Mouse (Mus musculus): ENCODE measurements around the gene Krba1. TPM values are rescaled to one million over a fixed set of nuclear protein-coding genes. Genes with fewer than 3 reads are reported as not detected.
A peak's percentile ranks its signal among the peaks of the same experiment; 100 is the strongest.

Gene Krba1
- polyA plus RNA-seq, 1 experiment from 2014 or later, result 33.3 TPM

GRCm38 (mm10) chr6:48444310-48445180 is 49.2 kb downstream of the Krba1 start:
- H3K4me1 ChIP-seq, result peaks cover 18% of the 10 kb centered on the region
- H3K4me3 ChIP-seq, result peak overlapping the region; percentile 89
- H3K4me2 ChIP-seq, result peak overlapping the region; percentile 89
- 2% methylated on average over 32 of the region's 34 CpGs for WGBS
- peak overlapping the region; percentile 91 for H3K9ac ChIP-seq
- H3K27me3 ChIP-seq (replicated peaks), result peaks cover 4% of the 10 kb centered on the region; the same call in 1 of the 2 replicates
- H3K36me3 ChIP-seq (replicated peaks), result no peaks in the 10 kb centered on the region
- H3K27ac ChIP-seq, result peak overlapping the region; percentile 88
- H3K9me3 ChIP-seq, result no peaks in the 10 kb centered on the region
- peak; percentile 69 for ATAC-seq (replicated peaks)

DNA sequence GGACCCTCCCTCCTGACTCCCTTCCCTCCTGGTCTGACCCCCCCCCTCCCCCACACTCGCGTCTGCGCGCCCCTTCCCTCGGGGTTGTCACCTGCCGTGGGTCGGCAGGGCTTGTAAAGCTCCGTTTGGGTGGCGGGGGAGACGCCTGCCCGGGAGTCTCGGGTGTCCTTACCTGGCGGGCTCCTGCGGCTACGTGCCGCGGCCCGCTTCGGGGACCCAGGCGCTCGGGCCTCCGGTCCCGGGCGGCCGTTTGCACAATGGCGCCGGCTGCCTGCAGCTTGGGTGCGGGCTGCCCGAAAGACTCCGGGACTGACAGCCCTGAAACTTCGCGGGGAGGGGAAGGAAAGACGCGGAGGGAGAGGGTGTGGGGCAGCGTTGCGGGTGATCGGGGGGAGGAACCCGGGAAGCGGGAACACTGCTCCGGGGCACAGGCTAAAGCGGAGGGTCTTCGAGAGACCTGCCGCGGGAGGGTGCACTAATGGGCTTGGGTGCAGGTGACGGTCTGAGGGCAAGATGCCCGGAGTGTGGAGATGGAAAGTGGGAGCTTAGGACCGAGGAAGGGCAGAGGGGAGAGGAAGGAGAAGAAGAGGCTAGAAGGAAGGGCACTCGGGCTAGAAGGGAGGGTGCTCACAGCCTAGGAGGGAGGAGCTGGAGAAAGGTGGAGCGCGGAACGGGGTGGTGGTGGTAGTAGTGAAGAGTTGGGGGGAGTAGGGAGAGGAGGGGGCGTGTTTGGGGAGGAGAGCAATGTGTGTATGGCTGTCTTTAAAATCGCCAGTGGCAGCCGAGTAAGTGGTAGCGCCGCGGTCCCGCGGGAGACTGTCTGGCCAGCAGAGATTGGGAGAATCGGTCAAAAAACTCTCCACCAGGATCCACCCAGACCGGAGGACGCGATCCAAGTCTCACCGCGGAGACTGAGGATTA is 50.1 kb downstream of the Krba1 start, which contains the start of gene Zfp467:
Gene Zfp467, minus strand, starts transcription at position 645 of the 921 bp plus-strand sequence.
- peak; percentile 46 for ATAC-seq (replicated peaks)
- Histone ChIP-seq H3K27ac (peak within 1 kb of the TSS; percentile 88), H3K4me3 (peak within 1 kb of the TSS; percentile 89), H3K36me3 (replicated peaks) (no peaks in the 10 kb centered on the region), H3K27me3 (replicated peaks) (no peaks in the 10 kb centered on the region), H3K4me1 (peaks cover 18% of the 10 kb centered on the region), H3K9ac (peak within 1 kb of the TSS; percentile 91), H3K9me3 (no peaks in the 10 kb centered on the region), H3K4me2 (peak within 1 kb of the TSS; percentile 89)
- under 1% methylated on average over 65 of the region's 65 CpGs for WGBS

GRCm38 (mm10) chr6:48446256-48446655 is 50.9 kb downstream of the Krba1 start:
- peak overlapping the region; percentile 89 for H3K4me2 ChIP-seq
- no peaks in the 10 kb centered on the region for H3K9me3 ChIP-seq
- ATAC-seq (replicated peaks), result no peak
- H3K36me3 ChIP-seq (replicated peaks), result no peaks in the 10 kb centered on the region
- peak overlapping the region; percentile 89 for H3K4me3 ChIP-seq
- peak overlapping the region; percentile 91; the same call in 1 of the 2 replicates for H3K9ac ChIP-seq
- peaks cover 18% of the 10 kb centered on the region for H3K4me1 ChIP-seq
- 34% methylated on average over 3 of the region's 3 CpGs for WGBS
- peak overlapping the region; percentile 88 for H3K27ac ChIP-seq
- H3K27me3 ChIP-seq (replicated peaks), result no peaks in the 10 kb centered on the region

GRCm38 (mm10) chr6:48446896-48447295 is 51.5 kb downstream of the Krba1 start:
- H3K9ac ChIP-seq, result no peak overlapping the region
- H3K4me1 ChIP-seq, result peaks cover 18% of the 10 kb centered on the region

DNA sequence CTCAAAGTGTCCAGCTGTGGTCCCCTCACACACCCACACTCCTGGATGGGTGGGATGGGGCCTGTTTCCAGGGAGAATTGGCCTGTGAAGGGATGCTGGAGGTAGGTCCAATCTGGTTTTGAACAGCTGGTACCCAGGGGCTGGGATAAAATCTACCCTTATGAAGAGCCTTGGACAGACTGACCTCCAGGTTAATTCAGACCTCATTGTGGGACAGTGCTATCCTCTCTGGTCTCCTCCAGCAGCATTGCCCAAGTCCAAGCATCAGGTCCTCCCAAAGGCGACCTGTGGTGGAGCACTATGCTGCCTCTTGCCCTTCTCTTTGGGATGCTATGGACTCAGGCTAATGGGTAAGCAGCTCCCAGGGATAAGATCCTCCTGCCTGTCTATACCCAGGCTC is 52.5 kb downstream of the Krba1 start, which contains the start of gene Sspo:
Gene Sspo, plus strand, starts transcription at position 301 of the 400 bp plus-strand sequence.
- peaks cover 18% of the 10 kb centered on the region for H3K4me1 ChIP-seq
- no peaks in the 10 kb centered on the region for H3K9me3 ChIP-seq
- no peak within 1 kb of the TSS for H3K27ac ChIP-seq
- no peak within 1 kb of the TSS for H3K9ac ChIP-seq
- no peak for ATAC-seq (replicated peaks)
- WGBS, result 72% methylated on average over 1 of the region's 1 CpGs
- no peak within 1 kb of the TSS for H3K4me3 ChIP-seq
- no peak within 1 kb of the TSS for H3K4me2 ChIP-seq
- no peaks in the 10 kb centered on the region for H3K36me3 ChIP-seq (replicated peaks)
- no peaks in the 10 kb centered on the region for H3K27me3 ChIP-seq (replicated peaks)

More at GRCm38 (mm10) chr6:48446896-48447295, 51.5 kb downstream of the Krba1 start:
- no peak overlapping the region for H3K4me3 ChIP-seq
- WGBS, result 63% methylated on average over 3 of the region's 3 CpGs
- no peaks in the 10 kb centered on the region for H3K36me3 ChIP-seq (replicated peaks)
- no peaks in the 10 kb centered on the region for H3K27me3 ChIP-seq (replicated peaks)
- no peak overlapping the region for H3K27ac ChIP-seq
- H3K4me2 ChIP-seq, result no peak overlapping the region
- no peaks in the 10 kb centered on the region for H3K9me3 ChIP-seq
- no peak for ATAC-seq (replicated peaks)

DNA sequence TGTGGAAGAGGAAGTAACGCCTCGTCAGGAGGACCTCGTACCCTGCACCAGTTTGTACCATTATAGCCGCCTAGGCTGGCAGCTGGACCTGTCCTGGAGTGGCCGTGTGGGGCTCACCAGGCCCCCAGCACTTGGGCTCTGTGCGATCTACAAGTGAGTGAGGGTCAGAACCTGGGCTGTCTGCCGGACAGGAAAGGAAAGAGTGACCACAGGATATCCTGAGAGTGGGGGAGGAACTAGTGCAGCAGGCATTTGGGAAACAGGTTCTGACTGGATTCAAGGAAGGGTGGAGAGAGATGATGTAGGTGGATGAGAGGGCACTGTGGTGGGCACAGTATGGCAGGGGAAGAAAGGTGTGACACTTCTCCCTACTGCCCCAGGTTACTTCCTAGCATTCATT is 53.1 kb downstream of the Krba1 start:
- no peaks in the 10 kb centered on the region for H3K27me3 ChIP-seq (replicated peaks)
- H3K9ac ChIP-seq, result no peak overlapping the region
- no peaks in the 10 kb centered on the region for H3K9me3 ChIP-seq
- 83% methylated on average over 7 of the region's 7 CpGs for WGBS
- H3K36me3 ChIP-seq (replicated peaks), result no peaks in the 10 kb centered on the region
- H3K27ac ChIP-seq, result no peak overlapping the region
- H3K4me2 ChIP-seq, result no peak overlapping the region
- no peak for ATAC-seq (replicated peaks)
- H3K4me3 ChIP-seq, result no peak overlapping the region
- H3K4me1 ChIP-seq, result peaks cover 13% of the 10 kb centered on the region

GRCm38 (mm10) chr6:48452151-48452550 is 56.8 kb downstream of the Krba1 start:
- no peak overlapping the region for H3K4me3 ChIP-seq
- H3K36me3 ChIP-seq (replicated peaks), result no peaks in the 10 kb centered on the region
- no peaks in the 10 kb centered on the region for H3K4me1 ChIP-seq
- no peak for ATAC-seq (replicated peaks)
- H3K9me3 ChIP-seq, result no peaks in the 10 kb centered on the region
- no peak overlapping the region for H3K9ac ChIP-seq
- H3K27ac ChIP-seq, result no peak overlapping the region
- H3K4me2 ChIP-seq, result no peak overlapping the region
- 67% methylated on average over 1 of the region's 1 CpGs for WGBS
- no peaks in the 10 kb centered on the region for H3K27me3 ChIP-seq (replicated peaks)

DNA sequence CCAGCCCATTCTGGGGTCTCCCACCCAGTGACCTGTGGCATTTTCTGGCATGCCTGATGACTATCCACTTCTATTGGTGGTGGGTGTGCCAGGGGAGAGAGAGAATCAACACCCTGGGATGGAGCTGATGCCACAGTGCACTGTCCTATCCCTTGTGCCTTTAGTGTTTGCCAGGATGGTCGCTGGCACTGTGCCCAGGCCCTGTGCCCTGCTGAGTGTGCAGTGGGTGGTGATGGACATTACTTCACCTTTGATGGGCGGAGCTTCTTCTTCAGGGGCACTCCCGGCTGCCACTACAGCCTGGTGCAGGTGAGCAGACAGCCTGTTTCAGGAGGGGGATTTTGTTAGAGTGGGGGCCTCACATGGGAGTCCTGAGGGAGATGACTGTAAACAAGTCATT is 57.4 kb downstream of the Krba1 start:
- 86% methylated on average over 3 of the region's 3 CpGs for WGBS
- Histone ChIP-seq H3K36me3 (replicated peaks) (no peaks in the 10 kb centered on the region), H3K4me1 (no peaks in the 10 kb centered on the region), H3K9ac (no peak overlapping the region), H3K27me3 (replicated peaks) (no peaks in the 10 kb centered on the region), H3K9me3 (no peaks in the 10 kb centered on the region), H3K27ac (no peak overlapping the region), H3K4me3 (no peak overlapping the region), H3K4me2 (no peak overlapping the region)
- no peak for ATAC-seq (replicated peaks)

GRCm38 (mm10) chr6:48464966-48465679 is 69.7 kb downstream of the Krba1 start:
- WGBS, result 92% methylated on average over 13 of the region's 13 CpGs
- no peaks in the 10 kb centered on the region for H3K9me3 ChIP-seq
- H3K9ac ChIP-seq, result no peak overlapping the region
- H3K36me3 ChIP-seq (replicated peaks), result no peaks in the 10 kb centered on the region
- H3K4me1 ChIP-seq, result no peaks in the 10 kb centered on the region
- ATAC-seq (replicated peaks), result no peak
- no peak overlapping the region for H3K4me3 ChIP-seq
- no peak overlapping the region for H3K27ac ChIP-seq
- no peak overlapping the region for H3K4me2 ChIP-seq
- no peaks in the 10 kb centered on the region for H3K27me3 ChIP-seq (replicated peaks)

DNA sequence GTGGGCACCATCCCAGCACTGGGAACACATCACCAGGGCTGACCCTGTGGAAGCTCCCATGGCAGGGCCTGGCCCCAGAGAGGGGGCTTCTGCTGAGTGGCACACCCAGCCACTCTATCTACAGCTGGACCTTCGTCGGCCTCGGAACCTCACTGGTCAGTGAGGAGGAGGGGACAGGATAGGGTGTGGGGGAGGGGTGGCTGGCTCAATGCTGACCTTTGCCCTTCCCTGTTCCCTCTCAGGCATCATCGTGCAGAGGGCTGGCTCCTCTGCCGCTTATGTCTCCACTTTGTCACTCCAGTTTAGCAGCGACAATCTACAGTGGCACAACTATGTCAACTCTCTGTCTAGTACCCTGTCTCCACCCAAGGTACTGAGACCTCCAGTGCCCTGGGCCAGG is 71.3 kb downstream of the Krba1 start:
- Histone ChIP-seq H3K36me3 (replicated peaks) (no peaks in the 10 kb centered on the region), H3K9me3 (no peaks in the 10 kb centered on the region), H3K27ac (no peak overlapping the region), H3K9ac (no peak overlapping the region), H3K27me3 (replicated peaks) (no peaks in the 10 kb centered on the region), H3K4me3 (no peak overlapping the region), H3K4me2 (no peak overlapping the region), H3K4me1 (no peaks in the 10 kb centered on the region)
- WGBS, result 26% methylated on average over 6 of the region's 6 CpGs
- ATAC-seq (replicated peaks), result no peak

GRCm38 (mm10) chr6:48467490-48467889 is 72.1 kb downstream of the Krba1 start:
- H3K27me3 ChIP-seq (replicated peaks), result no peaks in the 10 kb centered on the region
- no peaks in the 10 kb centered on the region for H3K4me1 ChIP-seq
- WGBS, result 86% methylated on average over 7 of the region's 7 CpGs
- H3K4me3 ChIP-seq, result no peak overlapping the region
- H3K9ac ChIP-seq, result no peak overlapping the region
- no peaks in the 10 kb centered on the region for H3K36me3 ChIP-seq (replicated peaks)
- no peak for ATAC-seq (replicated peaks)
- no peak overlapping the region for H3K27ac ChIP-seq
- no peaks in the 10 kb centered on the region for H3K9me3 ChIP-seq
- H3K4me2 ChIP-seq, result no peak overlapping the region

Measured in midbrain, embryonic 15.5 days (tissue).